Mouse (Mus musculus): ENCODE data around the gene Slc5a10. TPM values are rescaled to one million over a fixed set of nuclear protein-coding genes. Genes with fewer than 3 reads are reported as not detected.

Gene Slc5a10
- polyA plus RNA-seq, 1 experiment from 2014 or later: 0.08 TPM

GRCm38 (mm10) chr11:61660001-61660400 is 60.6 kb downstream of the Slc5a10 start:
- no peak for DNase-seq (ENCODE audit: low spot score)
- Histone ChIP-seq H3K9me3 (replicated peaks) (no peaks in the 10 kb centered on the region), H3K27ac (no peak overlapping the region), H3K4me1 (peaks cover 9% of the 10 kb centered on the region), H3K4me3 (no peak overlapping the region), H3K36me3 (no peaks in the 10 kb centered on the region), H3K27me3 (ENCODE audit: low read depth, poor library complexity, severe bottlenecking) (no peaks in the 10 kb centered on the region)
- WGBS: 91% methylated on average over 8 of the region's 8 CpGs

GRCm38 (mm10) chr11:61659011-61659858 is 61.4 kb downstream of the Slc5a10 start:
- no peak overlapping the region for H3K4me3 ChIP-seq
- H3K36me3 ChIP-seq: no peaks in the 10 kb centered on the region
- WGBS: 79% methylated on average over 4 of the region's 4 CpGs
- no peak for DNase-seq (ENCODE audit: low spot score)
- peak overlapping the region; percentile 42 for H3K27ac ChIP-seq
- H3K4me1 ChIP-seq: peaks cover 9% of the 10 kb centered on the region
- H3K27me3 ChIP-seq (ENCODE audit: low read depth, poor library complexity, severe bottlenecking): no peaks in the 10 kb centered on the region
- no peaks in the 10 kb centered on the region for H3K9me3 ChIP-seq (replicated peaks)

- Histone ChIP-seq H3K4me3 (no peak overlapping the region), H3K9me3 (replicated peaks) (no peaks in the 10 kb centered on the region), H3K36me3 (no peaks in the 10 kb centered on the region), H3K27me3 (ENCODE audit: low read depth, poor library complexity, severe bottlenecking) (no peaks in the 10 kb centered on the region), H3K4me1 (peaks cover 9% of the 10 kb centered on the region), H3K27ac (no peak overlapping the region)
- DNase-seq (ENCODE audit: low spot score): no peak
- WGBS: 95% methylated on average over 3 of the region's 3 CpGs
Observed at GRCm38 (mm10) chr11:61658360-61658922, 62.2 kb downstream of the Slc5a10 start.

GRCm38 (mm10) chr11:61657432-61657831 is 63.2 kb downstream of the Slc5a10 start:
- 80% methylated on average over 2 of the region's 2 CpGs for WGBS
- H3K9me3 ChIP-seq (replicated peaks): no peaks in the 10 kb centered on the region

GRCm38 (mm10) chr11:61656148-61656850 is 64.3 kb downstream of the Slc5a10 start:
- H3K27ac ChIP-seq: no peak overlapping the region
- no peaks in the 10 kb centered on the region for H3K9me3 ChIP-seq (replicated peaks)
- H3K27me3 ChIP-seq (ENCODE audit: low read depth, poor library complexity, severe bottlenecking): no peaks in the 10 kb centered on the region
- H3K4me1 ChIP-seq: peaks cover 9% of the 10 kb centered on the region
- WGBS: 79% methylated on average over 6 of the region's 6 CpGs
- H3K36me3 ChIP-seq: no peaks in the 10 kb centered on the region
- H3K4me3 ChIP-seq: no peak overlapping the region
- no peak for DNase-seq (ENCODE audit: low spot score)

More at GRCm38 (mm10) chr11:61657432-61657831, 63.2 kb downstream of the Slc5a10 start:
- no peaks in the 10 kb centered on the region for H3K36me3 ChIP-seq
- no peaks in the 10 kb centered on the region for H3K27me3 ChIP-seq (ENCODE audit: low read depth, poor library complexity, severe bottlenecking)
- no peak overlapping the region for H3K4me3 ChIP-seq
- H3K27ac ChIP-seq: no peak overlapping the region
- peaks cover 9% of the 10 kb centered on the region for H3K4me1 ChIP-seq
- DNase-seq (ENCODE audit: low spot score): no peak

- DNase-seq (ENCODE audit: low spot score): no peak
- WGBS: 66% methylated on average over 4 of the region's 4 CpGs
- no peaks in the 10 kb centered on the region for H3K9me3 ChIP-seq (replicated peaks)
- H3K4me1 ChIP-seq: peaks cover 9% of the 10 kb centered on the region
- H3K27ac ChIP-seq: no peak overlapping the region
- H3K4me3 ChIP-seq: no peak overlapping the region
- H3K27me3 ChIP-seq (ENCODE audit: low read depth, poor library complexity, severe bottlenecking): no peaks in the 10 kb centered on the region
- H3K36me3 ChIP-seq: no peaks in the 10 kb centered on the region
Observed at GRCm38 (mm10) chr11:61655649-61656048, 65.0 kb downstream of the Slc5a10 start.

- Histone ChIP-seq H3K4me1 (peaks cover 9% of the 10 kb centered on the region), H3K9me3 (replicated peaks) (no peaks in the 10 kb centered on the region), H3K36me3 (no peaks in the 10 kb centered on the region), H3K4me3 (no peak overlapping the region), H3K27ac (no peak overlapping the region), H3K27me3 (ENCODE audit: low read depth, poor library complexity, severe bottlenecking) (no peaks in the 10 kb centered on the region)
- WGBS: 91% methylated on average over 4 of the region's 4 CpGs
- DNase-seq (ENCODE audit: low spot score): no peak
Observed at GRCm38 (mm10) chr11:61654786-61655311, 65.8 kb downstream of the Slc5a10 start.

GRCm38 (mm10) chr11:61653568-61653967 is 67.1 kb downstream of the Slc5a10 start:
- no peaks in the 10 kb centered on the region for H3K9me3 ChIP-seq (replicated peaks)
- H3K4me3 ChIP-seq: 0 out of 2 replicates have a peak overlapping the region, but pooled peaks have one; percentile 20
- WGBS: 84% methylated on average over 2 of the region's 2 CpGs
- 0 out of 2 replicates have a peak, but pooled peaks cover under 1% of the 10 kb centered on the region for H3K4me1 ChIP-seq
- peak overlapping the region; percentile 61; the same call in 1 of the 2 replicates for H3K27ac ChIP-seq
- no peak for DNase-seq (ENCODE audit: low spot score)
- H3K36me3 ChIP-seq: no peaks in the 10 kb centered on the region
- H3K27me3 ChIP-seq (ENCODE audit: low read depth, poor library complexity, severe bottlenecking): no peaks in the 10 kb centered on the region

GRCm38 (mm10) chr11:61652686-61653447 is 67.8 kb downstream of the Slc5a10 start, which contains the start of gene Grap:
Grap (plus strand) TSS chr11:61653265.
- Histone ChIP-seq H3K9me3 (replicated peaks) (no peaks in the 10 kb centered on the region), H3K4me1 (no peaks in the 10 kb centered on the region), H3K4me3 (peak within 1 kb of the TSS; percentile 20; the same call in 1 of the 2 replicates), H3K36me3 (no peaks in the 10 kb centered on the region), H3K27ac (peak within 1 kb of the TSS; percentile 61; the same call in 1 of the 2 replicates), H3K27me3 (ENCODE audit: low read depth, poor library complexity, severe bottlenecking) (no peaks in the 10 kb centered on the region)
- no peak for DNase-seq (ENCODE audit: low spot score)
- 72% methylated on average over 10 of the region's 10 CpGs for WGBS

GRCm38 (mm10) chr11:61652216-61652615 is 68.4 kb downstream of the Slc5a10 start:
- H3K27ac ChIP-seq: no peak overlapping the region
- H3K36me3 ChIP-seq: no peaks in the 10 kb centered on the region
- no peaks in the 10 kb centered on the region for H3K9me3 ChIP-seq (replicated peaks)
- DNase-seq (ENCODE audit: low spot score): no peak
- WGBS: 90% methylated on average over 5 of the region's 5 CpGs
- H3K4me3 ChIP-seq: no peak overlapping the region
- no peaks in the 10 kb centered on the region for H3K27me3 ChIP-seq (ENCODE audit: low read depth, poor library complexity, severe bottlenecking)
- no peaks in the 10 kb centered on the region for H3K4me1 ChIP-seq

- no peaks in the 10 kb centered on the region for H3K27me3 ChIP-seq (ENCODE audit: low read depth, poor library complexity, severe bottlenecking)
- no peaks in the 10 kb centered on the region for H3K36me3 ChIP-seq
- DNase-seq (ENCODE audit: low spot score): no peak
- no peaks in the 10 kb centered on the region for H3K9me3 ChIP-seq (replicated peaks)
- H3K4me1 ChIP-seq: no peaks in the 10 kb centered on the region
- no peak overlapping the region for H3K27ac ChIP-seq
- H3K4me3 ChIP-seq: no peak overlapping the region
- 90% methylated on average over 9 of the region's 9 CpGs for WGBS
Observed at GRCm38 (mm10) chr11:61650470-61651265, 70.0 kb downstream of the Slc5a10 start.
